Mouse (Mus musculus) heart, adult 18-20 months (tissue): ENCODE measurements around the gene Get4. TPM values are rescaled to one million over a fixed set of nuclear protein-coding genes. Genes with fewer than 3 reads are reported as not detected.

ENCODE experiments used
- DNase-seq, 2 experiments: peaks; one replicate each; pipeline ENCODE4 v3.0.0; 2021 to 2022; ENCODE audit warnings: mixed read lengths in 1 of 2
- total RNA-seq, 2 experiments: library from RNA; stranded (reverse); gene quantifications; 2 replicates each; pipeline ENCODE4 v1.2.3; 2021

Gene Get4
- total RNA-seq, 2 experiments from 2014 or later: 42.0 to 44.7 TPM

DNA sequence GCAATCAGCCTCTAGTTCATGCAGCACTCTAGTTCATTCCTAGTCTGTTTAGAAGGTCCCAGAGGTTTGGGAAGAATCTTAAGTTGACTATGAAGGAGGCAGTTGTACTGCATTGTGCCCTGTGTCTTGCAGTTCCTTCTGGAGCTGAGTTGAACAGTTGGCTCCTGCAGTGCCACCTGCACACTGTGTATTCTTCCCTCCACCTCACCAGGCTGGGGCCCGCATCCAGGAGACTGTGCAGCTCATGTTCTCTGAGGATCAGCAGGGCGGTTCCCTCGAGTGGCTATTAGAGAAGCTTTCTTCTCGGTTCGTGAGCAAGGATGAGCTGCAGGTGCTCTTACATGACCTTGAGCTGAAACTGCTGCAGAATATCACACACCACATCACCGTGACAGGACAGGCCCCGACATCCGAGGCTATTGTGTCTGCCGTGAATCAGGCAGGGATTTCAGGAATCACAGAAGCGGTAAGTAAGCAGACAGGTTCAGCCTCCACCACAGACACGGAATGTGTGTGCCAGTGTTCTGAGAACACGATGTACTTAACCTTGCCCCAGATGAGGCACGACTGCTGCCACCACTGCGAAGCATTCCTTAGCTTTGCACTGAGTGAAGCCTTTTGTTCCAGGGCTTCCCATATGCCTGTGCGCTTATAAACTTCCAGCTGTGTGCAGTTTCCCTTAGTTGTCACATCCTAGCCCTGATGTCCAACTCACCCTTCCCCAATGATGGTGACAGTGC is 10.9 kb upstream of the Get4 start:
- DNase-seq: peak in 1 of 2 experiments; percentile 20

DNA sequence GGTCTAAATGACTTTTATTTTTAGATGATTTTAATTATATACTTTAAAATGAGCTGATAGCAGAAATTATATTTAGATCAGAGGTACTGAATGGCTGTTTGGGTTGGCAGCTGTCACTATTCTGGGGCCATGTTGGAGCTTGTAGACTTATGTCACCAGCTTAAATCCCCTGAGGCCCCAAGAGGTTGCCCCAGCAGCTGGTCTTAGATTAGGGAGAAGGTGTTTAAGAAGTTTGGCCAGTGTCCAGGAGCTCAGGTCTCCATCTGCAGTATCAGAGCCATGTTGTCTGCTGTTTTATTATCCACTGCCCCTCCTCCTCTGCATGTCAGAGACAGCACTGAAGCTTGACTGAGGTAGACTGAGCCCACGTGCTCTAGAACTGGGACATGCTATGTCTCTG is 8.7 kb upstream of the Get4 start:
- no peak for DNase-seq

DNA sequence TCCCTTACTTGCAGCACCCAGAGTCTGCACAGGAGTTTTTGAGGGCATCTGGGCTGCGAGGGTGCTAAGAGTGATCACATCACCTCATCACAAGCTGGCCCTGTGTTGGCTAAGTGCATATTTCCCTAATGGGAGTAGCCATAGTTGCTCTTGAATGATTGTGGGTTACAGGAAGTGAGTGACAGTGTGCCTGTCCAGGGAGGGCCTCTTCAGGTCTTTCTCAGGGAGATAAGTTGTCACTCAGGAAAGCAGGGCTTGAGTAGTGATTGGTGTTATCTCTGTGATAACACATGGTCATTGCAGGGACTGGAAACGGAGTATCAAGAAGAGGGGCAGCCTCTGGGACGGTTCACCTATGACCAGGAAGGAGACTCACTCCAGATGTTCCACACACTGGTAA is 4.4 kb upstream of the Get4 start:
- no peak for DNase-seq

DNA sequence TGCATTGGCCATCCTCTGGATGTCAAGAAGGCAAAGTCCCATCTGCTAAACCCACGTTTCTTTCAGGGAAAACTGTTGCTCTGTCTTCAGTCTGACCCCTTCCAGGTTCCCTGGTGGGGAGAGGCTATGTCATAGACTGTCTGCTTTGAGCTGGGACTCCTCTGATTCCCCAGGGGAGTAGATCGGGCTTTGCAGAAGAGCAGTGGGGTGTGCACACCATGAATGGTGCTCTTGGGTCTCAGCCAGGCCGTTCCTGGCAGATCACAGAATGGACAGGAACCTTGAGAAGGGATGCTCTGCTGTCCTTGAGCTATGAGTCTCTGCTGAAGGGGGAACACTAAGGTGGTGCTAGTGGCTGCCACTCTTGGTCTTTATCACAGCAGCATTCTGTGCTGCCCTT is 3.3 kb upstream of the Get4 start:
- DNase-seq: no peak

DNA sequence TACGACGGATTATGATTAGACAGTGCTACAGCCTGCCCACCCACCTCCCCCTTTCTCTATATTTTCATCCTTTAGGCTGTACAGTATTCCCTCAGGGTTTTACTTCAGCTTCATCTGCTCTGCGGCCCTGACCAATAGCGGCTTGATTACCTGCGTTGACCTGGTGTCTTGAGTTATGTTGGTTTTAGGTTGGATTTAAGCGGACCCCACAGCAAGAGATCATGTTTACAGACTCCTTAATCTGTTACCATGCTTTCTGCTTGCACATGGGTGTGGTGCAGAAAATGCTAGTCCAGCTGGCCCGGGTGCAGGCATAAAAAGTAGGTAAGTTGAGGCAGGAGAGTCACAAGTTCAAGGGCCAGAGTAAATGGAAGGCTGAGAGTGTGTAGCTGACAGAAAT is 845 bp upstream of the Get4 start:
- DNase-seq: no peak

DNA sequence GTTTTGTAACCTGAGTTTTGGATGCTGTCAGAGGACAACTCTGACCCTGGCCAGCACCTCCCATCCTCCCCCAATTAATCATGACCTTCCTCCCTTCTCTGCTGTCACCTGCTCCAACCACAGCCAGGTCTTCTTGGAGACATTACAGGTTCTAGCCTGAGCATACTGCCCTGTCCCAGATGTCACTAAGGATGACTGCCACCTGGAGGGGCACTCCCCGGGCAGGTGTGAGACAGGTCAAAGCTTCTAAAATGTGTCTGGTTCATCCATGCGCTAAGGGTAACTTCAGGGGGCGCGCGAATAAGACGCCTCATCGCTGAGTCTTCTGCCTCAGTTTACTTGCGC is 416 bp upstream of the Get4 start:
- no peak for DNase-seq

DNA sequence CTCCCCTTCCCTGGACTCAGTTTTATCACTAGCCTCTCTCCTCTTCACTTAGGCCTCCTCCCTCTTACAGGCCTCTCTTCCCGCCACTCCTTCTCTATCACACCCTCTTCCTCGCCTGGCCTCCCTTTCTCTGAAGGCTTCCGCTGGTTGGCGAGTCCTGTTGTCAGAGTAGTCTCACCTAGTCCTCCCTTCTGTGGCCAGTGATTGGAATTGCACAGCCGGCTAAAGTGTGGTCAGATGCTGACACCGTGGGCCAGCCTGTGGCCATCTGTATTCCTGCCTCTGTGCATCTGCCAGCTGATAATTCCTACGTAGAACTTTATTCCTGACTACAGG is 754 bp downstream of the Get4 start:
- DNase-seq: no peak

DNA sequence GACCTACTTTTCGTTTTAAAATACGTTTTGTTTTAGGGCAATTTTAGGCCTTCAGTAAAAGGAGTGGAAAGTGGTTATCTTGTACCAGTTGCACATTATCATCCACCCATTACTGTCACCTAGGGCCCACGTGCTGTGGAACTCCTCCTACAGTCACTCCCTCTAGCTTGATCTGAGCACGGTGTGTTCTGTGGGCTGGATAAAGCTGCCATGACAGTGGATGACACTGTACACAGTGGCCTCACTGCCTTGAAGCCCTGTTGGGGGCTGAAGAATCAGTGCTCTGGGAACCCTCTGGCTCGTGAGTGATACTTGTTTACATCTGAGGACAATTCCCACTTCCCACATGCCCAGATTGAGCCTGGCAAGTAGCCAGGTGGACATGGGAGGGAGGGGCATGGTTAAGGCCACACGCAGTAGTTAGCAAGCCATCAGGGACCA is 1.2 kb downstream of the Get4 start:
- peak; percentile 28 to 43 for DNase-seq

DNA sequence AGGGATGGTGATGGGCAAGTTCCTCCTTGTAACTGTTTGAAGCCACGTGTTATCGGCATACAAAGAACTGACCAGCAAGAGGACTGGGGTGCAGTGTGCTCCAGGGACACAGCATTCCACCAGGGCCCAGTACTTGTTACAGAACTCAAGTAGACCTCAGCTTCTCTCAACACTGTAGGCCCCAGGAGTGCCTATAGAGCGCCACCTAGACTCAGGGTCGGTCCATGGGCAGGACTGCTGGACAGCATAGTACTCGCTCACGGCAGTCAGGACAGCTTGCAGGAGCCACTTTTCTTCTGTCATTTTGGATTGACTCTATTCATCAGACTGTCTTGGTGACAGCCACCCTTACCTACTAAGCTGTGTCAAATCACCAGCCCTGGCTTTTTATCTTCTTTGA is 2.8 kb downstream of the Get4 start:
- DNase-seq: no peak

DNA sequence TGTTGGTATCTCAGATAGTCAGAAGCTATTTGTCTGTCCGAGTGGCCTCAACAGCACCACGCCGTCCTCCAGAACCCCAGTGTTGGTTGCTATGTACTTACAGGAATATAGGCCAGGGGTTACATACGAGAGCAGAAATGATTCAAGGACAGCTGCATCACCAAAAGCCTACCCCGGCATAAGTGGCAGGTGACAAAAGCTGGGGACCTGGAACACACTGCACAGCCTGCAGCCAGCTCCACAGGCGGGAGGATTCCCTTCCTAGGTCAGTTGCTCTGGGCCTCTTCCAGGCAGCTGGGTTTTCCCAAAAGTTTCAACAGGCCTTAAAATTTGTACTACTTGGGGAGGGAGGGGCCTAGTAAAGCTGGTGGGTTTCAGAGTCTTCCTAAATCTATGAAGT is 3.7 kb downstream of the Get4 start:
- peak; percentile 39 to 55 for DNase-seq

DNA sequence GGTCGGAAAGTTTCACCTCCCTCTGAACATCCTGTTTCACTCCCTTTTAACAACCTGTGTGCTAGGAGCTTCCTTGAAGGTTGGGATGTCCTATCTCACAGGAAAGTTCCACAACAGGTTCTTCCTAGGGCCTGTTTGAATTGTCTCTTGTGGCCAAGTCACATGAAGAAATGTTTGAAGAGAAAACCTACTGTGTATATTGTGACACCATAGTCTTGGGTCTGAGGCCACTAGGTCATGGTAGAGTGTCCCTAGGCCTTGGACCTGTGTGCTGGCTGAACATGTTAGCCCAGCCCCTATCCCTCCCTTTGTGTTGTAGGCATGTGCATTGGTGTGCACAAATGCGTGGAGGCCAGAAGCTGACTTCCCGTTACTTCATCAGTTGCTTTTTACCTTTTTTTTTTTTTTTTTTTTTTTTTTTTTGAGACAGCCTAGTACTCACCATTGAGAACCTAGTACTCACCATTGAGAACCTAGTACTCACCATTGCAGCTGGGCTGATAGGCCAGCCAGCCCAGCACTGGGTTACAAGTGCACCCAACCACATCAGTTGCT is 4.2 kb downstream of the Get4 start:
- DNase-seq: no peak

DNA sequence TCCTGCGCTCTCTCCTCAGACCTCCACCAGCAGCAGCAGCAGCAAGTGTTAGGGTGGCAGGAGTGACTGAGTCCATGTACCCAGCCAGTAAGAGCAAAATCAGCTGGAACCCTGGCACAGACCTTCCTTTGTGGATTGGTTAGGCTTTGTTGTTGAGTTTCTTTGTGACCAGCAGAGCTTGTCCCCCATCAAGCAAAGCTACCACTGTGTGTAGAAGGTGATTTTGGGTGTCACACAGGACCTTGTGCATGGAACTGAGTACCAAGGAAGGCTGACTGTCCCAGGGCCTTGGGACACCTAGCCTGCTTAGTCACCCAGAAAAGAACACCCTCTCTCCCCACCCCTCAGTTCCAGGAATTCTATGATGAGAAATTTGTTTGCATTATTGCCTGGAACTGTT is 5.1 kb downstream of the Get4 start:
- no peak for DNase-seq

DNA sequence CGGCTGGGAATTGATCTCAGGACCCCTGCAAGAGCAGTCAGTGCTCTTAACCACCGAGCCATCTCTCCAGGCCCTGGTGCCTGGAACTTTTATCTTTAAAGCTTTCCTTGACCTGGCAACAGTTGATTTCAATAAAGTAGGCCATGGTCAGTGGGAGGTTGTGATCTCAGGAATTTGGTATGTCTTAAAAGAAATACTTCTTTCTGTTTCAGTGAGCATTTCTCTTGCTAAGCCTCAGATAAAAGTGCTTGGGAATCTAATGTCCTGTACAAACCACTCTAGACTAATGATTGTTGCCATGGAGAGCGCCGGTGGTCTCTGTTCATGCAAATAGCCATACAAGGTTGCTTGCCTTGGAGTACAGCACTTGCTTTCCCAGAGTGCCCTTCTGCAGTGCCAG is 5.7 kb downstream of the Get4 start:
- no peak for DNase-seq

DNA sequence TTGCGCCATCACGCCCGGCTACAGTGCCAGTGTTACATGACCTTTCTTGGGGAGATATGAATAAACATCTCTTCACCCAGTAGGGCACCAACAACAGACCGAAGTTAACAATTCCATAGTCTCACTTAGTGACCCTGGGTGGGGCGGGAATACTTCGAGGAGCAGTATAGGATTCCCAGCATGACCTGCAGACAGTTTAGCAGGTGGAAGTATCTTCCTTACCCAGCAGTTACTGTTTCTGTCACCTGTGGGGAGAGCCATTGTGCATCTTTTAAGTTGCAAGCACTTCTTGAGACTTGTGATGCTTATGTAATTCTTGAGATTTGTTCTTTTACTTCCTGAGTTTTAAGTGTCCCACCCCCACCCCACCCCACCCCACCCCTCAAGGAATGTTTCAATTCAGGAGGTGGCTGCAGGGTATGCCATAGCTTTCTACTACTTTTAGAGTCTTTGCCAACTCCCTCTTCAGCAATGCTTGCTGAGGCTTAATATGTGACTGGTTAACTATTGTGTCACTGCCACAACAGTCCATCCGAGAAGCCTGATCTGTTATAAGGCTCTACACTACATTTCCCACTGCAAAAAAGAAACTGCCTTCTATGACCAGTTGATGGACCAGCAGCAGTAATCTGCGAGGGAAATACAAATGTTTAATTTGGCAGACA is 6.4 kb downstream of the Get4 start:
- DNase-seq: no peak

DNA sequence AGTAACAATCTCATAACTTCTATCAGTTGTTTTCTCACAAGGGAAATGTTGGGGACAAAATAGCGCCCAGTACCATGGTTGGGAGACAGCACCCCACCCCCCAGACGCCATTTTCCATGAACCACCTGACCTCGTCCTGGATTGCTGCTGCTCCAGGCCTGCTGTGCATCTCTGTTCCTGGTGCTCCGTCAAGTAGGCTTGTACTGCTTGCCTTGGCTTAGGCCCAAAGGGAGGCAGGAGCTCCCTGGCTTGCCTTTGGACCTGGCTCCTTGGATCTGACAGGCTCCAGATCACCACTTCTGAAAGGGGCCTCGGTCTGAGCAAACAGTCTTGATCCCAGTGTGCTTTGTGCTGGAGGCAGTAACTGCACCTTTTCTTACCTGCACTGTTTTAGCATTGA is 7.7 kb downstream of the Get4 start:
- DNase-seq: peak; percentile 40 to 57

DNA sequence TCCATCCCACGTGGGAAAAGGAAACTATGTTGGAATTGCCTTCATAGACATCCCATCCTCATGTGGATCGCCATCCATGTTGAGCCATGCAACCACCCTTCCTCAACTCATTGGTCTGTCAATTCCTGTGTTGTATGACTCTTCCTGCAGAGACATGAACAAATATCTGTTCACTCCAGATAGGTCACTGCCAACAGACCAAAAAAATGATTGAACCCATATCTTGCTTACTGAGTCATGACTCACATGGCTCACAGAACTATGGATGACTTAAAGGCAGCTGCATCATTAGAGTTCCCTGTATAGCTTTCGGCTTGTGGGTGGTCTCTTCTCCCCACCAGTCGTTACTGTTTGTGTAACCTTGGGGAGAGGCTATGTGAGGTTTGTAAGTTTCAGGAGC is 9.3 kb downstream of the Get4 start:
- no peak for DNase-seq

DNA sequence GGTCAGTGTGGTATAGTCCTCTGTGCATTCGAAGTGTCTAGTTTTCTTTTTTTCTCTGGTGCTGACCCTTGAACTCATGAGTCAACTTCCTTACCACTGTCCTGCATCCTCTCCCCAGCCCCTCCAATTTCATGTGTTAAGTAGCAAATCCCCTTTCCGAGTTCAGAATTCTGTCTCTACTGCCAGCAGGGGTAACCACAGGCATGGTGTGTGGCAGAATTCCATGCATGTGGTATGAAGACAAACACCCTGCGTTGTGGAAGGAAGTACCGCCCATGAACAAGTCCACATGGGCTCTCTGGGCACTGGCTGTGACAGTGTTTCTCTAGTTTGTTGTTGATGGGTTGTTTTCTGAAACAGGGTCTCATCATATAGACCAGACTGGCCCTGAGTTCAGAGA is 15.5 kb downstream of the Get4 start:
- DNase-seq: no peak

DNA sequence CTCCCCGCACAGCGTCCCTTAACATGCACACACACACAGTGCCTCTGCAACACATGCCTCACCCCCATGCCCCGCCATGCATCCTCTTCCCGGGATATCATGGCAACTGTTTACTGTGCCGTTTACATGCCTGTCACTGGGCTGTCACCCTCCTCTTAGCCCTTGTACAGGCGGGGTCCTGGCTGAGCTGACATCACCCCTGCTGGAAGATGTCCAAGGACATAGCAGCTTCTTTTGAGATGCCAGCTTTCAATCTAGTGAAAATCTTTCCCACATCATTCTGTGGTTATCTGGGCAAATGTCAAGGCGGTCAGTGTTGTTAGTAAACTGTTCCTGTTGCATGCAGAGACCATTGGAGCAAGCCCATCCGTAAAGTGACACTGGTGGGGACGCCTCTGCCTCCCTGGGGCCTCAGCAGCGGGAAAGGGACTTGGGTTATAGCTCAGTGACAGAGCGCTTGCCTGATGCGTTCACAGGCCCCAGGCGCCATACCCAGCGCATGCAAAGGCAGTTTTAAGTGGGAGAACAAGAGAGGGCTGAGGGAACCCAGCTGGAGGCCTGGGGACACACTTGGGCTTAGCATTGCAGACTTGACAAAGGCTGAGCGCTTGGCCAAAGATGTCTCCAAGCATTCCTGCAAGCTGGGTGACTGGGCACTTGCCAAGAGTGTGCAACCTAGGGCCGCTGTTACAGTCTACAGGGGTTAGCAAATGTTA is 18.8 kb downstream of the Get4 start:
- DNase-seq: no peak

DNA sequence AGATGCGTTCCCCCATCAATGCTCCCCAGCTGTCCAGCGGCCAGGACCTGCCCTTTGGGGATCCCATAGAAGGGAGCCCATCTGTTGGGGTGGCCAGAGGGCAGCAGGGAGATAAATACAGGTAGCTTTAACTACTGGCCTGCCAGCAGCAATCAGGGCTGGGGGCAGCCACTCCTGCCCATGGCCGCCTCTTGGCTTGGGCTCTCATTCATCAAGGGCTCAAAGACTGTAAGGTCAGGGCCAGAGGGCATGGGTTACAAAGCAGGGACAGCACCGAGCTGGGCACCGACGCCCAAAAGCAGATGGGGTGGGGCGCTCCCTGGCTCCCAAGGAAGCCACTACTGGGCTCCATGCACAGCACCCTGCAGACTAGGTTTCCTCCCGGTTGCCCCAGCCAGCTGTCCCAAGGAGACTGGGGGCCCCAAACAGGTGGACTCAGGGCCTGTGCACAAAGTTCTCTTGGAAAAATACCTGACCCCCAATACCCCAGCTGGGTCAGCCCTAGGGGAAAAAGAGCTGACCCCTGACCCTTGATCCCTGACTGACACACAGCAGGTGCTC is 19.9 kb downstream of the Get4 start:
- DNase-seq: no peak

DNA sequence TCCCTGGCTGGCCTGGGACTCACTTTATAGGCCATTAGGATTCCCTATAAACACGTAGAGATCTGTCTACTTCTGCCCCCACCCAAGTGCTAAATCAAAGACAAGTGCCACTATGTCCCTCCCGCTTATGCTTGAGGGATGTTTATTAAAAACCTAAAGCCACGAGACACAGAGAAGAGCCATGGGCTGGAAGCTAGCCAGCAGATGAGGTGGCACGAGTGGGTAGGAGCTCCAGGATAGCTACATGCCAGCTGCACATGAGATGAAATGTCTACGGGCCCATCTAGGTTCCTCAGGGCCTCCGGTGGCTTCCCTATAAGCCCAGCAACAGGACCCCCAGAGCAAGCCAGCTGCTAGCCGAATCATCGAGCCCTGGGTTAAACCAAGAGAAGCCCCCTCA is 25.2 kb downstream of the Get4 start:
- DNase-seq: no peak

DNA sequence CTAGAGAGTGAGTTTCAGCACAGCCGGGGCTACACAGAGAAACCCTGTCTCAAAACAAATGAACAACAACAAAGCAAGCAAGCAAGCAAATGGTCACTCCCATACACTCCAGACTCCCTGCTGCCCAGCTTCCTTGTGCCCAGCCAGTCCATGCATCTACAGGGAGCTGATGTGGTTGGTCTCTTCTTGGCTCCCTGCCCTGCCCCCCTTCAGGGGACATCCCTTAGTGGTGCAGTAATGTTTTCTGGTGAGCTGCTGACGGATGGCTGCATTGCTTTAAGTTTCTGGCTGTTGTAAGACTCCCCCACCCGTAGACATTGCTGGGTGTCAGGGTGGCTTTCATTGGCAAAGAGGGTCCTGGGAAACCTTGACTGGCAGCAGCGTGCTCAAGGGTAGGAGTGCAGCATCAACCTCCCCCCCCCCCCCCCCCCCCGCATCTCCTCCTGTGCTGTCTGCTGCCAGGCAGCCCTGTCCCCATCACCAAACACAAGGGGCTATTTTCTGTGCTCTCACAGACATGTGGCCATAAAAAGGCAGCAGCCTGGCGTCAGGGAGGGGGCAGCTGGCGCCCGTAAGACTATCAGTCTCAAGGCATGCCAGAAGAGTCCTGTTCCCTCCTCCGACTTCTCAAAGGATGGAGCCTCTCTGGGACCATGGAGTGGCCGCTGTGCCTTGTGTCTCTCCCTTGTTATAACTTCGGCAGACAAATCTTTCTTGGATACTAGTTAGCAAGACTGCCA is 29.4 kb downstream of the Get4 start:
- no peak for DNase-seq

DNA sequence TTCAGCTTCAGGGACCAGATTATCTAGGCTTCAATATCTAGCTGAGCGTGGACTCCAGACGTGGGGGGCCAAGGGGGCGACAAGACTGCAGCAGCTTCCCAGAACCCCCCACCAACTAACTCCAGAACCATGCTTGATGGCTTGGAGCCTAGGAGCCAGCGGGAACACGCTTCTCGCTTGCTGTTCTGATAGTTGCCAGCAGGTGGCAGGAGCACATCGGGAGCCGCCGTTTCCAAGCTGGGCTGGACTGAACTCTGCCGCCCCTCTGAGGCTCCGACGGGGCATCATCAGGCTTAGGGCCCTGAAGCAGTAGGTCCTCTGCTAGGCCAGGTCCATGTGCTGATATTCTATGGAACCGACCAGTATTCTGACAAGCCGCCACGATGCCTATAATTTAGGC is 30.1 kb downstream of the Get4 start:
- peak; percentile 79 to 92 for DNase-seq
